Mouse (Mus musculus): ENCODE results near the gene Atp2c2. TPM values are rescaled to one million over a fixed set of nuclear protein-coding genes. Genes with fewer than 3 reads are reported as not detected.

Atp2c2 gene
- total and polyA plus RNA-seq, 3 experiments: 0.27 to 0.58 TPM; not detected in 1

GRCm38 (mm10) chr8:119765311-119765710 is 65.5 kb downstream of the Atp2c2 start:
- TF ChIP-seq MAX (IDR thresholded peaks at IDR 0.05; ENCODE audit: low read length) (peak; percentile 55; the same call in 1 of the 2 replicates), RAD21 (IDR thresholded peaks at IDR 0.05; ENCODE audit: low read depth, low read length) (no peak)
- H3K9me3 ChIP-seq (replicated peaks; ENCODE audit: insufficient read depth, low read length): no peaks in the 10 kb centered on the region
- no peaks in the 10 kb centered on the region; the same call in 1 of the 2 replicates for H3K79me2 ChIP-seq (ENCODE audit: control insufficient read depth, insufficient read depth, low read length, poor library complexity)
- no peaks in the 10 kb centered on the region for H3K27me3 ChIP-seq (ENCODE audit: control insufficient read depth in 1 of 2, insufficient read depth in 2 of 2, low read length in 2 of 2)
- H3K4me3 ChIP-seq (ENCODE audit: control insufficient read depth in 1 of 2, insufficient read depth in 1 of 2, low read depth in 2 of 2, low read length in 2 of 2): peak overlapping the region in 1 of 2 experiments; percentile 41; a peak in 1 of 4 replicates
- peaks cover 14 to 41% of the 10 kb centered on the region in 2 experiments for H3K4me1 ChIP-seq (ENCODE audit: control insufficient read depth in 1 of 2, insufficient read depth in 2 of 2, low read length in 2 of 2)
- no peak for DNase-seq (ENCODE audit: low read depth, low spot score)
- H3K9ac ChIP-seq (ENCODE audit: control insufficient read depth, low read depth, low read length, poor library complexity, severe bottlenecking): peak overlapping the region; percentile 70
- H3K36me3 ChIP-seq (ENCODE audit: control insufficient read depth in 1 of 2, insufficient read depth in 2 of 2, low read length in 2 of 2): peaks cover 0 to 12% of the 10 kb centered on the region in 2 experiments; a peak in 2 of 4 replicates
- peak overlapping the region; percentile 66 for H3K27ac ChIP-seq (ENCODE audit: control insufficient read depth, low read depth, low read length)

- Histone ChIP-seq H3K79me2 (ENCODE audit: control insufficient read depth, insufficient read depth, low read length, poor library complexity) (no peaks in the 10 kb centered on the region; the same call in 1 of the 2 replicates), H3K4me1 (ENCODE audit: control insufficient read depth in 1 of 2, insufficient read depth in 2 of 2, low read length in 2 of 2) (peaks cover 14 to 38% of the 10 kb centered on the region in 2 experiments), H3K9ac (ENCODE audit: control insufficient read depth, low read depth, low read length, poor library complexity, severe bottlenecking) (peak overlapping the region; percentile 70), H3K4me3 (ENCODE audit: control insufficient read depth in 1 of 2, insufficient read depth in 1 of 2, low read depth in 2 of 2, low read length in 2 of 2) (peak overlapping the region; percentile 41 to 43), H3K27me3 (ENCODE audit: control insufficient read depth in 1 of 2, insufficient read depth in 2 of 2, low read length in 2 of 2) (no peaks in the 10 kb centered on the region), H3K36me3 (ENCODE audit: control insufficient read depth in 1 of 2, insufficient read depth in 2 of 2, low read length in 2 of 2) (peaks cover 0 to 12% of the 10 kb centered on the region in 2 experiments; a peak in 2 of 4 replicates), H3K9me3 (replicated peaks; ENCODE audit: insufficient read depth, low read length) (no peaks in the 10 kb centered on the region), H3K27ac (ENCODE audit: control insufficient read depth, low read depth, low read length) (peak overlapping the region; percentile 70)
- DNase-seq (ENCODE audit: low read depth, low spot score): peak; percentile 74
- TF ChIP-seq USF2 (IDR thresholded peaks at IDR 0.05; ENCODE audit: borderline replicate concordance in 1 of 2, insufficient read depth in 1 of 2, low read depth in 1 of 2, low read length in 2 of 2): no peak
- peak; percentile 47; the same call in 1 of the 2 replicates for TF ChIP-seq MXI1 (IDR thresholded peaks at IDR 0.05; ENCODE audit: low read depth, low read length)
- TF ChIP-seq POLR2AphosphoS2 (IDR thresholded peaks at IDR 0.05; ENCODE audit: low read length): no peak
- TF ChIP-seq ELF1 (IDR thresholded peaks at IDR 0.05; ENCODE audit: low read depth, low read length): peak; percentile 69
- peak; percentile 86 for TF ChIP-seq MAX (IDR thresholded peaks at IDR 0.05; ENCODE audit: low read length)
- TF ChIP-seq RAD21 (IDR thresholded peaks at IDR 0.05; ENCODE audit: low read depth, low read length): no peak
- TF ChIP-seq MYC (IDR thresholded peaks at IDR 0.05; ENCODE audit: low read depth, low read length): 0 out of 2 replicates have a peak, but pooled peaks have one; percentile 20
- TF ChIP-seq NELFE (IDR thresholded peaks at IDR 0.05; ENCODE audit: low read depth, low read length): 0 out of 2 replicates have a peak, but pooled peaks have one; percentile 32
- TF ChIP-seq BHLHE40 (IDR thresholded peaks at IDR 0.05; ENCODE audit: borderline replicate concordance, low read depth, low read length): peak; percentile 30; the same call in 1 of the 2 replicates
- TF ChIP-seq MAZ (IDR thresholded peaks at IDR 0.05; ENCODE audit: low read depth, low read length): 0 out of 2 replicates have a peak, but pooled peaks have one; percentile 9
- peak; percentile 26; the same call in 1 of the 2 replicates for TF ChIP-seq TCF12 (IDR thresholded peaks at IDR 0.05; ENCODE audit: low read depth, low read length)
- peak; percentile 50; the same call in 1 of the 2 replicates for TF ChIP-seq ZNF384 (IDR thresholded peaks at IDR 0.05; ENCODE audit: low read depth, low read length)
- TF ChIP-seq ETS1 (IDR thresholded peaks at IDR 0.05; ENCODE audit: low read depth, low read length): no peak
- TF ChIP-seq TBP (IDR thresholded peaks at IDR 0.05; ENCODE audit: low read depth, low read length): peak; percentile 76
- TF ChIP-seq CHD2 (IDR thresholded peaks at IDR 0.05; ENCODE audit: low read length): 0 out of 2 replicates have a peak, but pooled peaks have one; percentile 9
- peak in 1 of 2 experiments; percentile 68; a peak in 2 of 4 replicates for TF ChIP-seq EP300 (IDR thresholded peaks at IDR 0.05; ENCODE audit: low read depth in 1 of 2, low read length in 2 of 2)
- TF ChIP-seq SIN3A (IDR thresholded peaks at IDR 0.05; ENCODE audit: low read length): peak; percentile 47; the same call in 1 of the 2 replicates
- TF ChIP-seq USF1 (IDR thresholded peaks at IDR 0.05; ENCODE audit: low read depth, low read length): peak; percentile 75
- TF ChIP-seq POLR2A (IDR thresholded peaks at IDR 0.05; ENCODE audit: control insufficient read depth in 1 of 2, insufficient read depth in 1 of 2, low read depth in 1 of 2, low read length in 2 of 2, poor library complexity in 1 of 2): peak in 1 of 2 experiments; percentile 61; a peak in 2 of 4 replicates
These were observed 66.1 kb downstream of the Atp2c2 start for GRCm38 (mm10) chr8:119765761-119766444.
